Mouse (Mus musculus): ENCODE results near the gene Adap1. TPM values are rescaled to one million over a fixed set of nuclear protein-coding genes. Genes with fewer than 3 reads are reported as not detected.

Adap1 gene
- polyA plus RNA-seq, 1 experiment from 2014 or later: 0.69 TPM

- Histone ChIP-seq H3K27ac (replicated peaks; ENCODE audit: low read depth, low read length) (no peak overlapping the region), H3K9me3 (ENCODE audit: control insufficient read depth, low read length) (no peaks in the 10 kb centered on the region), H3K4me1 (ENCODE audit: control insufficient read depth, insufficient read depth, low read length) (no peaks in the 10 kb centered on the region), H3K27me3 (ENCODE audit: control insufficient read depth, insufficient read depth, low read length) (no peaks in the 10 kb centered on the region), H3K9ac (ENCODE audit: low read length) (no peak overlapping the region), H3K4me3 (ENCODE audit: low read depth, low read length) (no peak overlapping the region), H3K36me3 (ENCODE audit: control insufficient read depth, insufficient read depth, low read length) (peaks cover 2% of the 10 kb centered on the region; the same call in 1 of the 2 replicates), H3K4me2 (ENCODE audit: low read depth, severe bottlenecking) (no peak overlapping the region)
- 90% methylated on average over 8 of the region's 8 CpGs for WGBS
- DNase-seq (ENCODE audit: low spot score) (no peak), ATAC-seq (ENCODE audit: insufficient number of reproducible peaks, low FRiP score, low TSS enrichment, low read depth) (no peak)
Observed at GRCm38 (mm10) chr5:139332590-139333272, 7.3 kb upstream of the Adap1 start.

GRCm38 (mm10) chr5:139331742-139332141 lies 6.3 kb upstream of the Adap1 start:
- no peaks in the 10 kb centered on the region for H3K27me3 ChIP-seq (ENCODE audit: control insufficient read depth, insufficient read depth, low read length)
- 23% methylated on average over 8 of the region's 8 CpGs for WGBS
- H3K36me3 ChIP-seq (ENCODE audit: control insufficient read depth, insufficient read depth, low read length): no peaks in the 10 kb centered on the region
- no peak overlapping the region for H3K4me3 ChIP-seq (ENCODE audit: low read depth, low read length)
- no peaks in the 10 kb centered on the region for H3K9me3 ChIP-seq (ENCODE audit: control insufficient read depth, low read length)
- peak; percentile 92 for DNase-seq (ENCODE audit: low spot score)
- H3K4me1 ChIP-seq (ENCODE audit: control insufficient read depth, insufficient read depth, low read length): no peaks in the 10 kb centered on the region
- H3K4me2 ChIP-seq (ENCODE audit: low read depth, severe bottlenecking): no peak overlapping the region
- H3K27ac ChIP-seq (replicated peaks; ENCODE audit: low read depth, low read length): no peak overlapping the region
- H3K9ac ChIP-seq (ENCODE audit: low read length): no peak overlapping the region
- no peak for ATAC-seq (ENCODE audit: insufficient number of reproducible peaks, low FRiP score, low TSS enrichment, low read depth)

- DNase-seq (ENCODE audit: low spot score): no peak
- no peaks in the 10 kb centered on the region for H3K9me3 ChIP-seq (ENCODE audit: control insufficient read depth, low read length)
- no peak for ATAC-seq (ENCODE audit: insufficient number of reproducible peaks, low FRiP score, low TSS enrichment, low read depth)
- 71% methylated on average over 7 of the region's 7 CpGs for WGBS
- no peak overlapping the region for H3K9ac ChIP-seq (ENCODE audit: low read length)
- H3K4me3 ChIP-seq (ENCODE audit: low read depth, low read length): no peak overlapping the region
- no peak overlapping the region for H3K27ac ChIP-seq (replicated peaks; ENCODE audit: low read depth, low read length)
- H3K27me3 ChIP-seq (ENCODE audit: control insufficient read depth, insufficient read depth, low read length): peaks cover 9% of the 10 kb centered on the region
- H3K36me3 ChIP-seq (ENCODE audit: control insufficient read depth, insufficient read depth, low read length): no peaks in the 10 kb centered on the region
- no peaks in the 10 kb centered on the region for H3K4me1 ChIP-seq (ENCODE audit: control insufficient read depth, insufficient read depth, low read length)
- H3K4me2 ChIP-seq (ENCODE audit: low read depth, severe bottlenecking): no peak overlapping the region
Observed at GRCm38 (mm10) chr5:139330766-139331165, 5.3 kb upstream of the Adap1 start.

GRCm38 (mm10) chr5:139327634-139328020 lies 2.2 kb upstream of the Adap1 start:
- Histone ChIP-seq H3K4me1 (ENCODE audit: control insufficient read depth, insufficient read depth, low read length) (peaks cover 6% of the 10 kb centered on the region; the same call in 1 of the 2 replicates), H3K36me3 (ENCODE audit: control insufficient read depth, insufficient read depth, low read length) (no peaks in the 10 kb centered on the region), H3K4me3 (ENCODE audit: low read depth, low read length) (no peak overlapping the region), H3K9me3 (ENCODE audit: control insufficient read depth, low read length) (no peaks in the 10 kb centered on the region), H3K27ac (replicated peaks; ENCODE audit: low read depth, low read length) (no peak overlapping the region), H3K9ac (ENCODE audit: low read length) (no peak overlapping the region), H3K27me3 (ENCODE audit: control insufficient read depth, insufficient read depth, low read length) (peaks cover 38% of the 10 kb centered on the region), H3K4me2 (ENCODE audit: low read depth, severe bottlenecking) (no peak overlapping the region)
- DNase-seq (ENCODE audit: low spot score): no peak
- ATAC-seq (ENCODE audit: insufficient number of reproducible peaks, low FRiP score, low TSS enrichment, low read depth): no peak
- WGBS: 69% methylated on average over 7 of the region's 7 CpGs

- Histone ChIP-seq H3K27me3 (ENCODE audit: control insufficient read depth, insufficient read depth, low read length) (peaks cover 38% of the 10 kb centered on the region), H3K4me2 (ENCODE audit: low read depth, severe bottlenecking) (no peak overlapping the region), H3K9me3 (ENCODE audit: control insufficient read depth, low read length) (no peaks in the 10 kb centered on the region), H3K9ac (ENCODE audit: low read length) (0 out of 2 replicates have a peak overlapping the region, but pooled peaks have one; percentile 12), H3K36me3 (ENCODE audit: control insufficient read depth, insufficient read depth, low read length) (no peaks in the 10 kb centered on the region), H3K4me1 (ENCODE audit: control insufficient read depth, insufficient read depth, low read length) (peaks cover 6% of the 10 kb centered on the region; the same call in 1 of the 2 replicates), H3K4me3 (ENCODE audit: low read depth, low read length) (no peak overlapping the region), H3K27ac (replicated peaks; ENCODE audit: low read depth, low read length) (no peak overlapping the region)
- 68% methylated on average over 7 of the region's 7 CpGs for WGBS
- DNase-seq (ENCODE audit: low spot score): no peak
- no peak for ATAC-seq (ENCODE audit: insufficient number of reproducible peaks, low FRiP score, low TSS enrichment, low read depth)
Observed at GRCm38 (mm10) chr5:139326986-139327633, 1.7 kb upstream of the Adap1 start.

GRCm38 (mm10) chr5:139326111-139326696 lies 782 bp upstream of the Adap1 start:
- H3K9me3 ChIP-seq (ENCODE audit: control insufficient read depth, low read length): no peaks in the 10 kb centered on the region
- no peak overlapping the region for H3K9ac ChIP-seq (ENCODE audit: low read length)
- H3K27me3 ChIP-seq (ENCODE audit: control insufficient read depth, insufficient read depth, low read length): peaks cover 38% of the 10 kb centered on the region
- peaks cover 6% of the 10 kb centered on the region; the same call in 1 of the 2 replicates for H3K4me1 ChIP-seq (ENCODE audit: control insufficient read depth, insufficient read depth, low read length)
- H3K27ac ChIP-seq (replicated peaks; ENCODE audit: low read depth, low read length): no peak overlapping the region
- 62% methylated on average over 13 of the region's 13 CpGs for WGBS
- DNase-seq (ENCODE audit: low spot score): no peak
- no peak overlapping the region for H3K4me3 ChIP-seq (ENCODE audit: low read depth, low read length)
- H3K36me3 ChIP-seq (ENCODE audit: control insufficient read depth, insufficient read depth, low read length): no peaks in the 10 kb centered on the region
- ATAC-seq (ENCODE audit: insufficient number of reproducible peaks, low FRiP score, low TSS enrichment, low read depth): no peak
- no peak overlapping the region for H3K4me2 ChIP-seq (ENCODE audit: low read depth, severe bottlenecking)

GRCm38 (mm10) chr5:139324691-139325394 lies 579 bp downstream of the Adap1 start:
- peak overlapping the region; percentile 44 for H3K4me3 ChIP-seq (ENCODE audit: low read depth, low read length)
- H3K4me1 ChIP-seq (ENCODE audit: control insufficient read depth, insufficient read depth, low read length): peaks cover 6% of the 10 kb centered on the region; the same call in 1 of the 2 replicates
- 3% methylated on average over 38 of the region's 62 CpGs for WGBS
- peaks cover 38% of the 10 kb centered on the region for H3K27me3 ChIP-seq (ENCODE audit: control insufficient read depth, insufficient read depth, low read length)
- peak overlapping the region; percentile 97 for H3K4me2 ChIP-seq (ENCODE audit: low read depth, severe bottlenecking)
- DNase-seq (ENCODE audit: low spot score) (no peak), ATAC-seq (ENCODE audit: insufficient number of reproducible peaks, low FRiP score, low TSS enrichment, low read depth) (peak; percentile 12)
- peak overlapping the region; percentile 49; the same call in 1 of the 2 replicates for H3K9ac ChIP-seq (ENCODE audit: low read length)
- no peak overlapping the region for H3K27ac ChIP-seq (replicated peaks; ENCODE audit: low read depth, low read length)
- H3K36me3 ChIP-seq (ENCODE audit: control insufficient read depth, insufficient read depth, low read length): no peaks in the 10 kb centered on the region
- no peaks in the 10 kb centered on the region for H3K9me3 ChIP-seq (ENCODE audit: control insufficient read depth, low read length)

- Histone ChIP-seq H3K4me2 (ENCODE audit: low read depth, severe bottlenecking) (no peak overlapping the region), H3K4me1 (ENCODE audit: control insufficient read depth, insufficient read depth, low read length) (peaks cover 6% of the 10 kb centered on the region; the same call in 1 of the 2 replicates), H3K4me3 (ENCODE audit: low read depth, low read length) (no peak overlapping the region), H3K9me3 (ENCODE audit: control insufficient read depth, low read length) (no peaks in the 10 kb centered on the region), H3K36me3 (ENCODE audit: control insufficient read depth, insufficient read depth, low read length) (no peaks in the 10 kb centered on the region), H3K9ac (ENCODE audit: low read length) (no peak overlapping the region), H3K27me3 (ENCODE audit: control insufficient read depth, insufficient read depth, low read length) (peaks cover 38% of the 10 kb centered on the region), H3K27ac (replicated peaks; ENCODE audit: low read depth, low read length) (no peak overlapping the region)
- no peak for DNase-seq (ENCODE audit: low spot score)
- ATAC-seq (ENCODE audit: insufficient number of reproducible peaks, low FRiP score, low TSS enrichment, low read depth): no peak
- WGBS: 72% methylated on average over 5 of the region's 5 CpGs
Observed at GRCm38 (mm10) chr5:139324045-139324491, 1.4 kb downstream of the Adap1 start.
